Mouse (Mus musculus) midbrain, embryonic 13.5 days (tissue): ENCODE measurements around the gene Mgl2. TPM values are rescaled to one million over a fixed set of nuclear protein-coding genes. Genes with fewer than 3 reads are reported as not detected.
"Not testable (repeated sequence)": the region's sequence is repeated elsewhere in the genome, so short reads cannot be mapped to it uniquely, and the experiment has no call there.

Experiments used
- ATAC-seq: fragments of 200-750 bp; cut with Nextera tagmentation; 2 replicates; pipeline ENCODE4 v1.8.0; 2017; ENCODE audit warnings: mild to moderate bottlenecking, moderate TSS enrichment, moderate library complexity
- H3K27ac ChIP-seq: fragments of 300-500 bp; sonication (generic); 2 replicates; pipeline ENCODE4 v1.5.1; 2015; ENCODE audit warnings: inconsistent platforms, mild to moderate bottlenecking, moderate library complexity
- H3K27me3 ChIP-seq: fragments of 300-500 bp; sonication (generic); 2 replicates; pipeline ENCODE4 v1.6.1; 2015; ENCODE audit warnings: mild to moderate bottlenecking, inconsistent platforms
- H3K36me3 ChIP-seq: fragments of 300-500 bp; sonication (generic); 2 replicates; pipeline ENCODE4 v1.6.1; 2015; ENCODE audit warnings: mild to moderate bottlenecking, inconsistent platforms
- H3K4me1 ChIP-seq: fragments of 300-500 bp; sonication (generic); replicated peaks from 2 replicates; pipeline ENCODE4 v1.6.1; 2015; ENCODE audit warnings: inconsistent platforms
- H3K4me2 ChIP-seq: fragments of 300-500 bp; sonication (generic); replicated peaks from 2 replicates; pipeline ENCODE4 v1.6.1; 2015; ENCODE audit warnings: moderate library complexity, mild to moderate bottlenecking, inconsistent platforms
- H3K4me3 ChIP-seq: fragments of 300-500 bp; sonication (generic); replicated peaks from 2 replicates; pipeline ENCODE4 v1.5.1; 2015; ENCODE audit warnings: mild to moderate bottlenecking, inconsistent platforms
- H3K9ac ChIP-seq: fragments of 300-500 bp; sonication (generic); replicated peaks from 2 replicates; pipeline ENCODE4 v1.6.1; 2015; ENCODE audit warnings: mild to moderate bottlenecking, inconsistent platforms
- H3K9me3 ChIP-seq: fragments of 300-500 bp; sonication (generic); 2 replicates; pipeline ENCODE4 v1.6.1; 2016; ENCODE audit warnings: mild to moderate bottlenecking, inconsistent platforms
- WGBS: fragments of 180-500 bp; shearing (Covaris S2); methylation state at CpG from one replicate; pipeline ENCODE4 v1.1.7; 2015; 5-methylcytosine and 5-hydroxymethylcytosine counted together
- polyA plus RNA-seq: library from polyadenylated mRNA; unstranded; fragments of >200 nt; fragmentation: Nextera tagmentation; extraction: Ambion mirVana; gene quantifications from 2 replicates; pipeline ENCODE4 v1.2.1, GENCODE M21; 2015

Gene Mgl2
- polyA plus RNA-seq, 1 experiment from 2014 or later: 0.66 TPM

DNA sequence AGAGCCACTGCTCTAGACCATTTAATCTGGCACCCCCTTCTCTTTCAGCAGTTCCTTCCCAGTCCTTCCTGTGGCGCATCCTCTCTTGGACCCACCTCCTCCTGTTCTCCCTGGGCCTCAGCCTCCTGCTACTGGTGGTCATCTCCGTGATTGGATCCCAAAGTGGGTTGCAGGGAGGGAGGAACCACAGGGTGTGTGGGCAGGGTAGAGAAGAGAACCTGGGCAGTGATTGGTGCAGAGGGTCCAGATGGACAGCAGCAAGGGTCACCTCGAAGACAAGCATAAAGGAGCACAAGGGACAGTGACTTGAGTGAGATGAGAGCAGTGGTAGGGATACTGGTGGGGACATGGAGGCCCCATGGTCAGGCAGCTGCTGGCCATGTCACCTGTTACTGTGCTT lies 4.9 kb downstream of the Mgl2 start:
- not testable (repeated sequence) for H3K4me3 ChIP-seq, H3K4me2 ChIP-seq, H3K27me3 ChIP-seq, H3K9ac ChIP-seq, H3K27ac ChIP-seq, H3K4me1 ChIP-seq, ATAC-seq, H3K36me3 ChIP-seq, H3K9me3 ChIP-seq
- WGBS: 70% methylated on average over 3 of the region's 3 CpGs

DNA sequence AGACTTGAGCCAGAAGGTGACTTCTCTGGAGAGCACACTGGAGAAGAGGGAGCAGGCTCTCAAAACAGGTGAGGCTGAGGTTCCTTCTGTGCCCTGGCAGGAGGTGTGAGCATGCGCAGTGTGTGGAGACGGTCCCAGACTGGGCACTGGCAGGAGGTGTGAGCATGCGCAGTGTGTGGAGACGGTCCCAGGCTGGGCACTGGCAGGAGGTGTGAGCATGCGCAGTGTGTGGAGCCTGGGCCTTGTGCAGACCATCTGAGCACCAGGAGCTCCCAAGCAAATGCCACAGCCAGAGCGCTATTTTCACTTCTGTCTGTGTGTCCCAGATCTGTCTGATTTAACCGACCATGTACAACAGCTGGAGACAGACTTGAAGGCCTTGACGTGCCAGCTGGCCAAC lies 5.8 kb downstream of the Mgl2 start:
- 90% methylated on average over 8 of the region's 8 CpGs for WGBS
- H3K27me3 ChIP-seq, ATAC-seq, H3K9me3 ChIP-seq, H3K36me3 ChIP-seq, H3K4me3 ChIP-seq, H3K4me1 ChIP-seq, H3K27ac ChIP-seq, H3K4me2 ChIP-seq, H3K9ac ChIP-seq: not testable (repeated sequence)

DNA sequence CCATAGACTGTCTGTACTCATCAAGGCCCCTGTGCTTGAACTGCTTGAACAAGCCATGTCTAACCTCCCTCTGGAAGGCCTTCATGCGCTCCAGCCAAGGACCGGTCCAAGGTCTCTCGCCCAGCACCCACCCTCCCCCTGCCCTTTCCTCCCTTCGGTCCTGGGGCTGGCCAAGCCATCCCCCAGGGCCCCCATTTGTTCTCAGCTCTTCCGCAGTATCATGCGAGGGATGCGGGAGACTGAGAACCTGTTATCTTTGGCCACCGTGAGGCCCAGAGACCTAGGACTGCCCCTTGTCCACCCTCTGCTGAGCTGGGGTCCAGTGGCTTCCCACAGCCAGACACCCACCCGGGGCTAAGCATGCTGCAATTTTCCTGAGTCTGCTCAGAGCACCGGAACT lies 9.0 kb downstream of the Mgl2 start:
- H3K4me2 ChIP-seq: no peak overlapping the region
- no peaks in the 10 kb centered on the region for H3K9me3 ChIP-seq
- H3K36me3 ChIP-seq: no peaks in the 10 kb centered on the region
- H3K4me3 ChIP-seq: no peak overlapping the region
- H3K27ac ChIP-seq: no peak overlapping the region
- H3K9ac ChIP-seq: no peak overlapping the region
- H3K4me1 ChIP-seq: no peaks in the 10 kb centered on the region
- ATAC-seq: no peak
- H3K27me3 ChIP-seq: no peaks in the 10 kb centered on the region
- 89% methylated on average over 10 of the region's 10 CpGs for WGBS

DNA sequence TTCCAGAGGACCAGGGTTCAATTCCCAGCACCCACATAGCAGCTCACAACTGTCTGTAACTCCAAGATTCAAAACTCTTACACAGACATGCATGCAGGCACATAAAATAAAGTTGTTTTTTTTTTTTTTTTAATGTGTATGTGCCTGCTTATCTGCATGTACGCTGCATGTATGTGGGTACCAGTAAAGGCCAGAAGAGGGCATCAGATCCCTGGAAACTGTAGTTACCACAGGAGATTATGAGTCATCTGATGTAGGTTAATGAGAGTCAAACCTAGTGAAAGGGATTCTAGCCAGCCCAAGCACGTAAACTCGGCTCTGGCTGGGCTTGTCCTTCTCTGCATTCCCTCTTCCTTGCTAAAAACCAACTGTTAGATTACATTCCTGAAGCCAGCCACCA lies 20.9 kb downstream of the Mgl2 start:
- Histone ChIP-seq H3K9me3 (no peaks in the 10 kb centered on the region), H3K4me1 (no peaks in the 10 kb centered on the region), H3K4me3 (no peak overlapping the region), H3K36me3 (no peaks in the 10 kb centered on the region), H3K27me3 (no peaks in the 10 kb centered on the region), H3K4me2 (no peak overlapping the region), H3K9ac (no peak overlapping the region), H3K27ac (no peak overlapping the region)
- no peak for ATAC-seq
- WGBS: 67% methylated on average over 3 of the region's 3 CpGs

DNA sequence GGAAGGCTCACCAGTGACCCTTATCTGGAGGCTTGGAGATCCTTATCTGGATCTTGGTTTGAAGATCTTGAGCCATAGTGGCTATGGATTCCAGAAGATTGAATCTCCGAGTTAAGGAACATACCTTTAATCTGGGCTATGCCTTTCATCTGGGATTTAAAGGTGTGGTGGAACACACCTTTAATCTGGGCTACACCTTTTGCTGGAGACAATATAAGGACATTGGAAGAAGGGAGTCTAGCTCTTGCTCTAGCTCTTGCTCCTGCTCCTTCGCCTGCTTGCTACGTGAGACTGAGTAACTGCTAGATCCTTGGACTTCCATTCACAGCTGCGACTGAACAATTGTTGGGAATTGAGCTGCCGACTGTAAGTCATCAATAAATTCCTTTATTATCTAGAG lies 25.8 kb downstream of the Mgl2 start, which contains the start of gene Clec10a:
Gene Clec10a, plus strand, starts transcription at position 301 of the 400 bp plus-strand sequence.
- not testable (repeated sequence) for H3K27ac ChIP-seq, H3K36me3 ChIP-seq, ATAC-seq, H3K4me1 ChIP-seq, H3K4me2 ChIP-seq, H3K27me3 ChIP-seq, H3K9me3 ChIP-seq, H3K9ac ChIP-seq, H3K4me3 ChIP-seq
- WGBS: no CpG with 5 or more reads among the region's 5 CpGs

DNA sequence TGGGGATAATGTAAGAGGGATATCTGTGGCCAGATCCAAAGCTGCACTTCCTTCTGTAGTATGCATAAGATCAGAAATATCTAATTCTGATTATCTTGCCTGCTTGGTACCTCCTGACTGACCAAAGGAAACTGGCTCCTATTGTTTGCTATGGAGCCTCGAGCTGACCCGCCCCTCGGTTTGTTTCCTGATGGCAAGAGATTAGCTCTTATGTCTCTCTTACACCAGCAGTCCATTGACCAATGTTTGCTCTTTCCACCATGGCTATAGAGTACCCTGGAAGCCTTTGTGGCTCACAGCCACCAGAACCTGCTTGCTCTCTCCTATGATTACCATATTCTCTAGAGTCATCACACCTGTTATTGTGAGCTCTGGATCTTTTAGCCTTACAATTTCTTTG lies 32.2 kb downstream of the Mgl2 start:
- no peaks in the 10 kb centered on the region for H3K4me1 ChIP-seq
- no peaks in the 10 kb centered on the region for H3K27me3 ChIP-seq
- no peak overlapping the region for H3K27ac ChIP-seq
- no peak for ATAC-seq
- H3K9me3 ChIP-seq: no peaks in the 10 kb centered on the region
- 63% methylated on average over 3 of the region's 3 CpGs for WGBS
- no peak overlapping the region for H3K4me2 ChIP-seq
- no peaks in the 10 kb centered on the region for H3K36me3 ChIP-seq
- H3K4me3 ChIP-seq: no peak overlapping the region
- H3K9ac ChIP-seq: no peak overlapping the region

DNA sequence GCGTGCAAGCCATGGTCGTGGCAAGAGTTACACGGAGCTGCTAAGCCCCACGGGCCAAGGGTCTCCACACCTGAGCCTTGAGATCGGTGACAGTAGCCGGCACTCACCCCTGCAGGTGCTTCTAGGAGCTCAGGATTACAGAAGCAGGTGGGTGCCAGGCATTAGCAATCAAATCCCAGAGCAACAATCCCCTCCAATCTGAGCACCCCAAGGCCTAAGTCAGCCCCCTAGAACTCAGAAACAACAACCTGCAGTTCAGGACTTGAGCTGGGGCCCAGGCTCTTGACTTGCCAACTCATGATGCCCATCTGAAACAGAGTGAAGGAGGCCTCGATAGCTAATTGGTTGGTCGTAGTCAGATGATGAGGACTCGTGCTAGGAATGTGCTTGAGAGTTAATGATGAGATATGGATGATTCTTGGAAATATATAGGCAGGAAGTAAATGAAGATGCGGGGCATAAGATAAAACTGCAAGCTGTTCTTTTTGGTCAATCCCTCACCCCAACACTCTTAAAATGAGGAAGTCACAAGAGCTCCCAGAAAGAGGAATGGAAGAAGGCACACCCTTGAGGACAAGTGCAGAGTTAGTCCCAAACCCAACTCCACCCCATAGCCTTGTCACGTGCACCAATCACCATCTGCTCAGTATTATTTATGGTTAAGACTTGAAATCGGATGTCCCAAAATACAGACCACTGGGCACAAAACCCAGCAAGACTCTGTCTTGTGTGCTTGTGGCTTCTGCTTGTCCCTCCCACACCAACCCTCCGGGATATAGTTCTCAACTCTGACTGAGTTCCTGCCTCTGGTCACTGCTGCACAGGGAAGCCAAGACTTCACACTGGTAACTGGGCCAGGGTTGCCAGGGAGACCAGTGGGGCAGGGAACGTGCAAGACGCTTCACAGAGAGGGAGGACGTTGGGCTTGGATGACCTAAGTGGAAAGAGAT lies 36.1 kb downstream of the Mgl2 start:
- no peak for ATAC-seq

DNA sequence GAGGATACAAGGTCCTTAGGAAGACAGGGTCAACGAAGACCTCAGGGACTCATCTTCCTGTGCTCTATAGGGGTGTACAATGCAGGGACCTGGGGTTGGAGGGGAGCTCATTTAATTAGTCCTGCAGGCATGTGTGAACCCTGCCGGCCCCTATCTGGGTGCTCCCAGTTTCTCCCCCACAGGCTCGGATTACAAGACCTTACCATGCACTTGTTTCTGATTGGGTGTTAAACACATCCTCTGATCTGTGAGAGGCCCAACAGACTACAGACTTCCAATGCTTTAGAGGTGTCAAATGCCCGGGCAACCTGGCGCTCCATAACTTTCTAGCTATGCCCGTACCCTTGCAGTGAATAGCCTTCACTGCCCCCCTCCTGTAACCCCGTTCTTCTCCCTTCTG lies 38.0 kb downstream of the Mgl2 start:
- no peak overlapping the region for H3K4me3 ChIP-seq
- H3K36me3 ChIP-seq: no peaks in the 10 kb centered on the region
- no peaks in the 10 kb centered on the region for H3K4me1 ChIP-seq
- no peak overlapping the region for H3K27ac ChIP-seq
- no peaks in the 10 kb centered on the region for H3K9me3 ChIP-seq
- no peak for ATAC-seq
- no peak overlapping the region for H3K4me2 ChIP-seq
- no peaks in the 10 kb centered on the region for H3K27me3 ChIP-seq
- 67% methylated on average over 7 of the region's 7 CpGs for WGBS
- no peak overlapping the region for H3K9ac ChIP-seq

More for the DNA sequence above, 36.1 kb downstream of the Mgl2 start:
- Histone ChIP-seq H3K9me3 (no peaks in the 10 kb centered on the region), H3K4me3 (no peak overlapping the region), H3K27me3 (no peaks in the 10 kb centered on the region), H3K36me3 (no peaks in the 10 kb centered on the region), H3K4me1 (no peaks in the 10 kb centered on the region), H3K9ac (no peak overlapping the region), H3K4me2 (no peak overlapping the region), H3K27ac (no peak overlapping the region)
- 71% methylated on average over 16 of the region's 16 CpGs for WGBS

DNA sequence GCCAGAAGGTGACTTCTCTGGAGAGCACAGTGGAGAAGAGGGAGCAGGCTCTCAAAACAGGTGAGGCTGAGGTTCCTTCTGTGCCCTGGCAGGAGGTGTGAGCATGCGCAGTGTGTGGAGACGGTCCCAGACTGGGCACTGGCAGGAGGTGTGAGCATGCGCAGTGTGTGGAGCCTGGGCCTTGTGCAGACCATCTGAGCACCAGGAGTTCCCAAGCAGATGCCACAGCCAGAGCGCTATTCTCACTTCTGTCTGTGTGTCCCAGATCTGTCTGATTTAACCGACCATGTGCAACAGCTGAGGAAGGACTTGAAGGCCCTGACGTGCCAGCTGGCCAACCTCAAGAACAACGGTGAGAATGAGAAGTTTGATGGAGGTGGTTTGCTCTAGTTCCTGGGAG lies 39.3 kb downstream of the Mgl2 start:
- not testable (repeated sequence) for H3K4me2 ChIP-seq, H3K4me3 ChIP-seq, H3K27me3 ChIP-seq, H3K9ac ChIP-seq, H3K27ac ChIP-seq, ATAC-seq, H3K9me3 ChIP-seq, H3K36me3 ChIP-seq, H3K4me1 ChIP-seq
- WGBS: 94% methylated on average over 7 of the region's 7 CpGs

DNA sequence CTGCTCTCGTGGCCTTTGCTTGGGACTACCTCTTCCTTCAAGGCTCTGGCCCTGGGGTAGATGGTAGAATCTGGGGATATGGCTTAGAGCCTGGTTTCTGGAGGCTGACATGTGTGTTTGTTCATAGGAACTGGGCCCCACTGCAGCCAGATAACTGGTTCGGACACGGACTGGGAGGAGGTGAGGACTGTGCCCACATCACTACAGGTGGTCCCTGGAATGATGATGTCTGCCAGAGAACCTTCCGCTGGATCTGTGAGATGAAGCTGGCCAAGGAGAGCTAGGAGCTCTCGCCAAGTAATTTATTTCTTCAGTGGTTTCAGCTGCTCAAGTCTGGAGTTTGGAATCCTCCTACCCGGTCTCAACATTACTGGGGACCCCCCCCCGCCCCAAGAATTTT lies 40.2 kb downstream of the Mgl2 start:
- WGBS: 77% methylated on average over 7 of the region's 7 CpGs
- H3K9ac ChIP-seq: no peak overlapping the region
- no peak overlapping the region for H3K4me2 ChIP-seq
- no peaks in the 10 kb centered on the region for H3K9me3 ChIP-seq
- ATAC-seq: no peak
- no peaks in the 10 kb centered on the region for H3K36me3 ChIP-seq
- H3K4me1 ChIP-seq: no peaks in the 10 kb centered on the region
- H3K27me3 ChIP-seq: no peaks in the 10 kb centered on the region
- no peak overlapping the region for H3K4me3 ChIP-seq
- no peak overlapping the region for H3K27ac ChIP-seq

DNA sequence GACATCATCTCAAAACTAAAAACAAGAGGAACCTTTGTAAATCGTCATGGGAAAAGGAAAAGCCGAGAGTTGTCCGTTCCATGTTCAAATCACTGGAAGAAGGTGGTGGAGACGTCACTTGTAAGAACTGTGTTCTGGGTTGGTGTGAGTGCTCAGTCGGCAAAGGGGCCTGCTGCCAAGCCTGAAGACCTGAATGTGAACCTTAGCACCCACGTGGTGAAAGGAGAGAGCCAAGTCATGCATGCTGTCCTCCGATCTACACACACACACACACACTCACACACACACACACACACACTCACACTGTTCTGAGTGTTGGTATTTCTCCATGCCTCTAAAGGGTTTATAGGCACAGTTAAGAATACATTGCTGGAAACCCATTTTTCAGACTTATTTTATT lies 41.1 kb downstream of the Mgl2 start:
- ATAC-seq: no peak
- Histone ChIP-seq H3K36me3 (no peaks in the 10 kb centered on the region), H3K27ac (no peak overlapping the region), H3K4me1 (no peaks in the 10 kb centered on the region), H3K9me3 (no peaks in the 10 kb centered on the region), H3K4me2 (no peak overlapping the region), H3K27me3 (no peaks in the 10 kb centered on the region), H3K9ac (no peak overlapping the region), H3K4me3 (no peak overlapping the region)
- 87% methylated on average over 7 of the region's 7 CpGs for WGBS

DNA sequence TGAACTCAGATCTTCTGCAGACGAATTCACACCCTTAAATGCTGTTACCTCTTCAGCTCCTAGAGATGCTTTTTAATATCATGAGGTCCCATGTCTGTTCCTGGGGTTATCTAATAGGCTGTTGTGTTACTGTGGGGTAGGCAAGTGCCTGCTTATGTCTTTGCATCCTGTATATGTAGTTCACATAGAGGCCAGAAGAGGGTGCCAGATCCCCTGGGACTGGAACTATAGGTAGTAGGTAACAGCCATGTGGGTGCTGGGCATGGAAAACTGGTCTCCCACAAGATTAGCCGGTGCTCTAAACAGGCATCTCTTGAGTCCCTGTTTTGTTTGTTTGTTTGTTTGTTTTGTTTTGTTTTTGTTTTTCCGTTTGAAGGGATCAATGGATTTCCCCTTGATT lies 41.7 kb downstream of the Mgl2 start:
- Histone ChIP-seq H3K27me3 (no peaks in the 10 kb centered on the region), H3K36me3 (no peaks in the 10 kb centered on the region), H3K4me1 (no peaks in the 10 kb centered on the region), H3K4me2 (no peak overlapping the region), H3K9me3 (no peaks in the 10 kb centered on the region), H3K4me3 (no peak overlapping the region), H3K9ac (no peak overlapping the region), H3K27ac (no peak overlapping the region)
- no peak for ATAC-seq
- WGBS: 62% methylated on average over 3 of the region's 3 CpGs

DNA sequence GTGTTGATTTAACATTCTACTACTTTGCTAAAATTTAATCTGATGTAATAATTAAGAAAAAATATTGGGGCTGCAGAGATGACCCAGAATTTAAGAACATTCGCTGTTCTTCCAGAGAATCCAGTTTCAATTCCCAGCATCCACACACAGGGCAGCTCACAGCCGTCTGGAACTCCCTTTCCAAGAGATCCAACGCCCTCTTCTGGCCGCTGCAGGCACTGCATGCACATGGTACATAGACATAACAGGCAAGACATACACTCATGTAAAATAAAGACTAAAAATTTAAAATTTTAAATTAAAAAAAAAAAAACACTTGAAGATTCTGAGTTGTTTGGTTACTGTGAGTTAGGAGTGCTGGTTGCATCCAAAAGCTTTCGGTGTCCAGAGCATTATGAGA lies 42.2 kb downstream of the Mgl2 start:
- no peaks in the 10 kb centered on the region for H3K4me1 ChIP-seq
- H3K27ac ChIP-seq: no peak overlapping the region
- no peaks in the 10 kb centered on the region for H3K9me3 ChIP-seq
- ATAC-seq: no peak
- H3K4me3 ChIP-seq: no peak overlapping the region
- 48% methylated on average over 5 of the region's 5 CpGs for WGBS
- no peaks in the 10 kb centered on the region for H3K27me3 ChIP-seq
- H3K36me3 ChIP-seq: no peaks in the 10 kb centered on the region
- H3K4me2 ChIP-seq: no peak overlapping the region
- H3K9ac ChIP-seq: no peak overlapping the region
